Mouse (Mus musculus): ENCODE measurements around the gene Krtap19-2. TPM values are rescaled to one million over a fixed set of nuclear protein-coding genes. Genes with fewer than 3 reads are reported as not detected.
A peak's percentile ranks its signal among the peaks of the same experiment; 100 is the strongest.

Gene Krtap19-2
- polyA plus RNA-seq, 1 experiment from 2014 or later: not detected

GRCm38 (mm10) chr16:88823736-88824135, 50.3 kb downstream of the Krtap19-2 start:
- H3K9me3 ChIP-seq (ENCODE audit: control insufficient read depth, low read length): no peaks in the 10 kb centered on the region
- H3K27me3 ChIP-seq (ENCODE audit: control insufficient read depth, insufficient read depth, low read length): no peaks in the 10 kb centered on the region
- no peak overlapping the region for H3K27ac ChIP-seq (replicated peaks)
- peak; percentile 74 for TF ChIP-seq CTCF (IDR thresholded peaks at IDR 0.05; ENCODE audit: low read depth)
- TF ChIP-seq EP300 (optimal IDR thresholded peaks at IDR 0.05): no peak
- no peak overlapping the region for H3K4me3 ChIP-seq (ENCODE audit: low read depth, low read length)
- no peak for ATAC-seq (ENCODE audit: low FRiP score, low TSS enrichment)
- DNase-seq (ENCODE audit: low spot score): no peak
- H3K9ac ChIP-seq (ENCODE audit: low read length): no peak overlapping the region
- no peaks in the 10 kb centered on the region for H3K36me3 ChIP-seq (ENCODE audit: control insufficient read depth, insufficient read depth, low read length)
- no peaks in the 10 kb centered on the region for H3K4me1 ChIP-seq (replicated peaks; ENCODE audit: control insufficient read depth, insufficient read depth)
- no peak overlapping the region for H3K4me2 ChIP-seq (replicated peaks; ENCODE audit: low read depth)
- WGBS: 79% methylated on average over 3 of the region's 3 CpGs

Other genes with a start within 250 kb of the Krtap19-2 start
- gene 2310079G19Rik, start 246.6 kb downstream of the Krtap19-2 start, polyA plus RNA-seq (2015; fragmentation: Nextera tagmentation; extraction: Ambion mirVana): 0.41 and 0.64 TPM in 2 replicates
- gene Krtap26-1, start 226.5 kb downstream of the Krtap19-2 start, polyA plus RNA-seq (2015; fragmentation: Nextera tagmentation; extraction: Ambion mirVana): not detected in 2 replicates
- not detected in 2 replicates for gene Krtap27-1, start 202.6 kb downstream of the Krtap19-2 start, polyA plus RNA-seq (2015; fragmentation: Nextera tagmentation; extraction: Ambion mirVana)
- gene 2310061N02Rik, start 166.3 kb downstream of the Krtap19-2 start, polyA plus RNA-seq (2015; fragmentation: Nextera tagmentation; extraction: Ambion mirVana): not detected in 2 replicates
- gene Krtap13-1, start 145.4 kb downstream of the Krtap19-2 start, polyA plus RNA-seq (2015; fragmentation: Nextera tagmentation; extraction: Ambion mirVana): not detected in 2 replicates
- gene Krtap13, start 122.6 kb downstream of the Krtap19-2 start, polyA plus RNA-seq (2015; fragmentation: Nextera tagmentation; extraction: Ambion mirVana): not detected in 2 replicates
- gene 2310034C09Rik, start 115.4 kb downstream of the Krtap19-2 start, polyA plus RNA-seq (2015; fragmentation: Nextera tagmentation; extraction: Ambion mirVana): 0.13 and 0.23 TPM in 2 replicates
- gene 2310057N15Rik, start 100.1 kb downstream of the Krtap19-2 start, polyA plus RNA-seq (2015; fragmentation: Nextera tagmentation; extraction: Ambion mirVana): not detected in 2 replicates
- gene Gm5965, start 96.4 kb downstream of the Krtap19-2 start, polyA plus RNA-seq (2015; fragmentation: Nextera tagmentation; extraction: Ambion mirVana): not detected in 2 replicates
- gene Gm20741, start 62.0 kb downstream of the Krtap19-2 start, polyA plus RNA-seq (2015; fragmentation: Nextera tagmentation; extraction: Ambion mirVana): not detected in 2 replicates
- gene Krtap15, start 54.1 kb downstream of the Krtap19-2 start, polyA plus RNA-seq (2015; fragmentation: Nextera tagmentation; extraction: Ambion mirVana): not detected in 2 replicates
- not detected in 2 replicates for gene Krtap14, start 48.1 kb downstream of the Krtap19-2 start, polyA plus RNA-seq (2015; fragmentation: Nextera tagmentation; extraction: Ambion mirVana)
- not detected in 2 replicates for gene Krtap19-1, start 4.9 kb downstream of the Krtap19-2 start, polyA plus RNA-seq (2015; fragmentation: Nextera tagmentation; extraction: Ambion mirVana)
- not detected in 2 replicates for gene Krtap19-3, start 3.8 kb upstream of the Krtap19-2 start, polyA plus RNA-seq (2015; fragmentation: Nextera tagmentation; extraction: Ambion mirVana)
- not detected in 2 replicates for gene Krtap19-4, start 10.8 kb upstream of the Krtap19-2 start, polyA plus RNA-seq (2015; fragmentation: Nextera tagmentation; extraction: Ambion mirVana)
- not detected in 2 replicates for gene Krtap19-5, start 22.2 kb upstream of the Krtap19-2 start, polyA plus RNA-seq (2015; fragmentation: Nextera tagmentation; extraction: Ambion mirVana)
- not detected in 2 replicates for gene Krtap19-9b, start 58.0 kb upstream of the Krtap19-2 start, polyA plus RNA-seq (2015; fragmentation: Nextera tagmentation; extraction: Ambion mirVana)
- not detected in 2 replicates for gene Krtap16-3, start 88.6 kb upstream of the Krtap19-2 start, polyA plus RNA-seq (2015; fragmentation: Nextera tagmentation; extraction: Ambion mirVana)
- not detected in 2 replicates for gene Krtap22-2, start 136.5 kb upstream of the Krtap19-2 start, polyA plus RNA-seq (2015; fragmentation: Nextera tagmentation; extraction: Ambion mirVana)
- not detected in 2 replicates for gene Gm10229, start 141.0 kb upstream of the Krtap19-2 start, polyA plus RNA-seq (2015; fragmentation: Nextera tagmentation; extraction: Ambion mirVana)
- not detected in 2 replicates for gene Krtap6-1, start 157.4 kb upstream of the Krtap19-2 start, polyA plus RNA-seq (2015; fragmentation: Nextera tagmentation; extraction: Ambion mirVana)
- not detected in 2 replicates for gene Gm10228, start 167.2 kb upstream of the Krtap19-2 start, polyA plus RNA-seq (2015; fragmentation: Nextera tagmentation; extraction: Ambion mirVana)
- gene Krtap6-5, start 173.6 kb upstream of the Krtap19-2 start, polyA plus RNA-seq (2015; fragmentation: Nextera tagmentation; extraction: Ambion mirVana): not detected in 2 replicates
- not detected in 2 replicates for gene 1110025L11Rik, start 189.7 kb upstream of the Krtap19-2 start, polyA plus RNA-seq (2015; fragmentation: Nextera tagmentation; extraction: Ambion mirVana)
- not detected in 2 replicates for gene Krtap6-3, start 209.7 kb upstream of the Krtap19-2 start, polyA plus RNA-seq (2015; fragmentation: Nextera tagmentation; extraction: Ambion mirVana)

Data from stomach, postnatal 0 days (tissue).